Mouse (Mus musculus) R1 (cell line): ENCODE measurements around the gene Olfr57.
"Not testable (repeated sequence)": the region's sequence is repeated elsewhere in the genome, so short reads cannot be mapped to it uniquely, and the experiment has no call there.

Source experiments
- DNase-seq: peaks from one replicate; pipeline ENCODE4 v3.0.0-alpha.2; 2018; ENCODE audit warnings: low read depth, low spot score

Olfr57 gene

DNA sequence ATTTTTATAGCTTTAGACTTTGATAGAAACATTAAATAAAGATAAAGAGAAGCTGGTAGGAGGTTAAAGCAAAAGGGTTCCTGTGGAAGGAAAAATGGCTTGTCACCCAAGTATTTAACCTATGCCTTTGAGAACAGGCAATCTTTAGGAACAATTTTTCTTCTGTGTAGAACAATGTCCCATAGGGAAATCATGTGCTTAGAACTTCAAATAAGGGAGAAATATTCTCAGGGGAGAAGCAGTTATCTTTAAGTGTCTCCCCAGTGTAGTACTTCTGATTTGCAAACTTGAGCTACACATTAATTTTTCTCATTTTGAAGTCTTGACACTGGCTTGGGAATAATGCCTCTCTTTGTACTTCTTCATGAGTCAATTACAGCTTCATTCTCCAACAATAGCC lies at the start of gene Olfr57:
Gene Olfr57 (plus strand): TSS at position 301 of the 400 bp plus-strand sequence.
- no peak for DNase-seq

DNA sequence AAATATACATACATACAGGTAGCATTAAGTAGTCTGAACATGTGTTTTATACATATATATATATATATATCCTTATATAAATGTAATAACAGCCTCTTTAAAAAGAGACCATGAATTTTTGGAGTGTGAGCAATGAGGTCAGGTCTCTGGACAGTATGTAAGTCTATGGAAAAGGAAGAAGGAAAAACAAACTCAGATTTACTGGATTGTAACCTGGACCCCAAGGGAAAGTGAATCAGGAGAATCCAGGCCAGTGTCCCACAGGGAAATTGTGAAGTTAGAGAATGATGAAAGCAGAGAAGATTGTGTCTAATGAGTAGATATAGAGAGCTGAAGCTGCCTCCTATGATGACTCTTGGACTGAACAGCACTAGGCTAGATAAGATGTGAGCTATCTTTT lies 47.8 kb upstream of the Olfr57 start, which contains the start of gene Olfr1352:
Gene Olfr1352 (plus strand): TSS at position 301 of the 400 bp plus-strand sequence.
- DNase-seq, result no peak

DNA sequence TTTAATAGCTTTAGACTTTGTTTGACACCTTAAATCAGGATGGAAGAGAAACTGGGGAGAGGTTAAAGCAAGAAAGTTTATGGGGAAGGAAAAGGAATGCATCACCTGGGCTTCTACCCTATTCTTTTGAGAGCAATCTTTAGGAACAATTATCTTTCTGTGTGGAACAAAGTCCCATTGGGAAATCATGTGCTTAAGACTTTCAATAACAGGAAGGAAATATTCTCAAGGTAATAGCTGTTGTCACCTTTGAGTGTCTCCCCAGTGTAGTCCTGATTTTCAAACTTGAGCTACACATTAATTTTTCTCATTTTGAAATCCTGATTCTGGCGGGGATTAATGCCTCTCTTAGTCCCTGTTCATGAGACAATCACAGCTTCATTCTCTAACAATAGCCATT lies 16.4 kb upstream of the Olfr57 start, which contains the start of gene Olfr1351:
Gene Olfr1351 (plus strand): TSS at position 301 of the 400 bp plus-strand sequence.
- DNase-seq, result no peak

DNA sequence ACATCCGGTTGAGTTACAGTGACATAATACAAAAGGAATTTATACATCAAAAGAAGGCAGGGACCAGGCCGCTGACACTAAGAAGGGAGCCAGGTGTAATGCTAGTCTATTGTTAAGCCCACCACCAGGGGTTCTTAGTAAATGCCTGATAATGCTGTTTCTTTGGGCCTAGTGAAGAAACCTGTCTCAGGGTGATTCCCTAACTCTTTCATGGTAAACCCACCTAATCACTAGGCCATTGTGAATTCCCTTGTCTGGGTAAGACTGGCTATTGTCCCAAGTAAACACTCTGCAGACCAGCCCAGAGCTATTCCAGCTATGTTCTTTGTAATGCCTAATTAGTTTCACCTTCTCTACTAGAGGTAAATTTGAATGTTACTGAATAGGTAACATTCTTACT lies 13.9 kb downstream of the Olfr57 start:
- peak; percentile 97 for DNase-seq

DNA sequence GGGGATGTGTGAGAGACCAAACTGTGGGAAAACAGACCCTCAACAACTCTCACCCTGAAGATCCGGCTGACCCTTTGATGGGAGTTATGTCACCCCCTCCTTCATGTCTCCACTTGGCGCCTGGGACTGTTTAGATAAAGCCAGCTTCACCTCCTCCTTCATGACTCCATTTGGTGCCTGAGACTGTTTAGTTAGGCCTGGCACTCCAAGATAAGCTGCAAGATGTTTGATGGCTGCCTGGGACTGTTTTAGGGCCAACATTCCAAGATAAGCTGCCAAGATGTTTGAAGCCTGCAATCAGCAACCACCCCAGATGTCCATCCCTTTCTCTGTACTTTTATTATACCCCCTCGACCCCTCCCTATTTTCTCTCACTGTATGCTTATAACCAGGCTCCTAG lies 28.8 kb downstream of the Olfr57 start:
- not testable (repeated sequence) for DNase-seq
